Mouse (Mus musculus) cerebellum, adult 18-20 months (tissue): Measurements from ENCODE around the gene Mief1.
A peak's percentile ranks its signal among the peaks of the same experiment; 100 is the strongest.

Source experiments
- DNase-seq, 2 experiments: peaks; one replicate each; pipeline ENCODE4 v3.0.0; 2021

The Mief1 gene

GRCm38 (mm10) chr15:80233733-80234509 lies at the start of gene Mief1:
Gene Mief1 (plus strand): TSS chr15:80234018.
- peak; percentile 98 for DNase-seq

GRCm38 (mm10) chr15:80188927-80189326 lies 44.9 kb upstream of the Mief1 start:
- DNase-seq: no peak

DNA sequence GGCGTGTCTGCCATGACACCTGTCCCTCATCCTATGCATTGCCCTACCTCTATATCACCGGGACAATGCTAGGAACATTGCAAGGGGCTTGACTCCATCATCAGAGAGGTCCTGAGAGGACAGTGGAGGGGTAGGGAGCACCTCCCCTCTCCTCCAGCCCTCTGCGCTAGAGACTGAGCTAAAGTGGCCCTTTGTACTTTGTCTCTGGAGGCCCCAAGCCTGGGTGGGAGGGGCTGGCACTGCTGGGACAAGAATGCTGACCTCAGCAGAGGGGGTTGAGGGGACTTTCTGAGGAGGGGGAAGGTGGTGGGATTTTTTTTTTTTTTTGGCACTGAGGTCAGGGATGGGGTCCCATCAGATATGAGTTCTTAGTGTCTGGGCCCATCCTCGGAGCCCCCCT lies 43.7 kb upstream of the Mief1 start:
- no peak for DNase-seq

- no peak for DNase-seq
Observed at GRCm38 (mm10) chr15:80191585-80192245, 42.1 kb upstream of the Mief1 start.

- DNase-seq: no peak
Observed at GRCm38 (mm10) chr15:80192246-80192585, 41.6 kb upstream of the Mief1 start.

GRCm38 (mm10) chr15:80192847-80193246 lies 41.0 kb upstream of the Mief1 start:
- DNase-seq: no peak

GRCm38 (mm10) chr15:80199556-80199955 lies 34.3 kb upstream of the Mief1 start:
- no peak for DNase-seq

DNA sequence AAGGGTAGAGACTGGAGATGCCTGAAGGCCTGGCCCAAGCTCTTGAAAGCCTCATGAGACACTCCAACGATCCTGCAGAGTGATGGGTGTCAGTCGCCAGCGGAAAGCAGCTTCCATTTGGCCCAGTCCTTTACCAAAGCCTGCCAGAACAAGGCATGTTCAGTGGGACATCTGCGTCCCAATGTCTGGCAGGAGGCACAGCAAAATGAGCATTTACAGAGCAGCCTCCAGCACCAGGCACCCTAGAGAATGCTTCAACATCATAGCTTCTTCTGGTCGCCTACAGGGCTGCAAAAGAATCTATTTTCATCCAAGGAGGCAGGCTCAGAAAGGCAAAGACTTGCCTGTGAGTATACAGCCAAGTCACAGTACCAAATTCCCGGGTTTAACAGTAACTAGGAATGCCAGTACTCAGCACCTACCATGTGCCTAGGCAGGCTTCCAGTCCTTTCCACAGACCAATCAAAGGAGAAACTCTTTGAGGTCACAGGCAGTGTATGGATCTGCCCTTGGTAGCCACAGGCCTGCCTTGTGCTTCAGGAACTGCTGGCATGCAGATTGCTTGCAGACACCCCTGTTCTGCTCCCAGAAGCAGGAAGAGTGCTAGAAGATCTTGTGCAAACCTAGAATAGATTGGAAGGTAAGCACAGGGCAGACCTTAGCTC lies 31.6 kb upstream of the Mief1 start:
- peak in 1 of 2 experiments; percentile 44 for DNase-seq

DNA sequence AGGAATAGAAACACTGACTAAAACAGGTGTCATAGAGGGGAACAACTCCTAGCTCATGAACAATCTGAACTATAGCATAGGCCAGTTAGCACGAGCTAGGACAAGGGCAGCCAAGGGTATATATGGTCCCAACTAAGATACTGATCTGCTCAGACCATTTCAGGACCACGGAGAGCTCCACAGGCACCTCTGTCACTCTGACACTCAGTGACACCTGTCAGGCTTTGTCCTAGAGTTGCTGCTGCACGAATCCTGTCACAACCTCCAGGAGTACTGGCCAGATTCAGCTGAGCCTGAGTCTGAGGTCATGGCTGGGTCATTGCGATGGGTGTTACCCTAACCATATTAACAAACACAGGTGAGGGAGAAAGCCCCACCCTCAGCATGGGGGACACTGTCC lies 30.4 kb upstream of the Mief1 start:
- no peak for DNase-seq

DNA sequence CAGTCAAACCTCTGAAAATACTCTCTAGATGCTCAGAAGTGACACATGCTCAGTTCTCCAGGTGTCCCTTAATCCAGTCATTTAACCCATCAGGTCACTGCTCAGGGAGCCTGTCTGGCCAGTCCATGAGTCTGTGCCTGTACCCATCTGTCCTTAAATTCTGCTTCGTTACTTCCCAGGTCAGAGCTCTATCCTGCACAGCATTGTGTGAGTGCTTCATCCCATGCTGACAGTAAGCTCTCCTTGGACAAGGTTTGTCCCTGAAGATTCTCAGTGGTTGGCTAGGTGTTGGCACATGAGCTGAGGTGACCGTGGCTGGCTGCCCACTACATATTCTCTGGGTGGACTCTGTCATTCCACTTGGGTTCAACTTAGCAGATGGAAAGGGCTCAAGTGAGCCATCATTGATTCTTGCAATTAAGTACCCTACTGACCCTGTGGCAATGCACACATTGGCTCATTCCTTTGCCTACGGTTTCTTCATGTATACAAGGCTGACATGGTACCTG lies 27.7 kb upstream of the Mief1 start:
- peak in 1 of 2 experiments; percentile 36 for DNase-seq

- DNase-seq: no peak
Observed at GRCm38 (mm10) chr15:80208446-80208845, 25.4 kb upstream of the Mief1 start.

DNA sequence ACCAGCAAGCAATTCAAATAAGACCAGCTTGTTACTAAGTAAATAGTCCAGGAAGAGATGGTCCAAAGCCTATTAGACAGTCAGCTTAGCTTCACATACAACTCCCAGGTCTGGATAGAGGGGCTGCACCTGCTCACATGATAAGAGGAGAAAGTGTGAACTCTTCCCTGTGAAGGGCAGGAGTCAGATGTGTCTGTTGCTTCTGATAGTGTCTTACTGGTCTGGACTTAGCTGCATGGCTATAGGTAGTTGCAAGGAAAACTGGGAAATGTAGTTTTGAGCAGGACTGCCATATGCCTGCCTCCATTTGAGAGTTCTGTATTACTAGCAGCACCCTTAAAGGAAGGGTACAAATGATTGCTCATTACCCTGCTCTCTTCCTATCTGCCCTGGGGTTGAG lies 20.1 kb upstream of the Mief1 start:
- DNase-seq: no peak

- DNase-seq: peak; percentile 53 to 59
Observed at GRCm38 (mm10) chr15:80215716-80216479, 17.9 kb upstream of the Mief1 start.

GRCm38 (mm10) chr15:80216480-80216820 lies 17.4 kb upstream of the Mief1 start:
- DNase-seq: no peak

GRCm38 (mm10) chr15:80217476-80217875 lies 16.3 kb upstream of the Mief1 start:
- DNase-seq: no peak

DNA sequence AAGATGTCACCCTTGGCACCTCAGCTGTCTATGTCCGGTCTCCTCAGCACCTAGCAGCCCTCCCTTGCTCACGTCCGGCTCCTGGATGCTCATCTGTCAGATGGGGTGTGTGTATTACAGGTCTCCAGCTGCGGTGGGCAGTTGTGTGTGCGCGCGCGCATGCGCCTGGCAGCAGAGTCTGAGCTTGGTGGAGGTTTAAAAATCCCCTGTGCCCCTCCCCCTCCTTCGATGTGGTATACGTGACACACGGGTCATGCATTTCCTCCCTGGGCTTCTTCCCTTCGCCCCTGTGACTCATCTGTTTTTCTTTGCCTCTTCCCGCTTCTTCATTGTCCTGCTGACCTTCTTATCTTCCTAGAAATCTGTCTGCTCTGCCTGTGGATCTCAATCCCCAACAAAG lies 14.6 kb upstream of the Mief1 start:
- no peak for DNase-seq

- DNase-seq: no peak
Observed at GRCm38 (mm10) chr15:80219705-80220657, 13.8 kb upstream of the Mief1 start.

DNA sequence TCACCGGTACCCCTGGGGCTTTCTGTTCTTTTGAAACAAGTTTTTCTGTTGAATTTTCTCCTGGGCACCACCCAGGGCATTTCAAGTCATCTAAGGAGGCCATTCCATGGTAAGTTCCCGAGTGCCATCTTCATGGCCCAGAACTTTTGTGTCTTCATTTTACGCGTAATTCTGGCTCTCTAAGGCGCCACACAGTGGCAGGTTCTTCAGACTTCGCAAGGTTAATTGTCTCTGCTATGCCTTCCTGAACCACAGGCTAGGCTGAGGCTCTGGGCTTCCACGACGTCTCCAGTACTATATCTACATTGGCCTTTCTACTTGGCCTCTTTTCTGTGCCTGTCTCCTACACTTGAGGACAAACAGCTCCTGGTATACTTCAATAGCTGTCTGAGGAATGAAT lies 12.8 kb upstream of the Mief1 start:
- no peak for DNase-seq

GRCm38 (mm10) chr15:80223751-80224150 lies 10.1 kb upstream of the Mief1 start:
- no peak for DNase-seq

DNA sequence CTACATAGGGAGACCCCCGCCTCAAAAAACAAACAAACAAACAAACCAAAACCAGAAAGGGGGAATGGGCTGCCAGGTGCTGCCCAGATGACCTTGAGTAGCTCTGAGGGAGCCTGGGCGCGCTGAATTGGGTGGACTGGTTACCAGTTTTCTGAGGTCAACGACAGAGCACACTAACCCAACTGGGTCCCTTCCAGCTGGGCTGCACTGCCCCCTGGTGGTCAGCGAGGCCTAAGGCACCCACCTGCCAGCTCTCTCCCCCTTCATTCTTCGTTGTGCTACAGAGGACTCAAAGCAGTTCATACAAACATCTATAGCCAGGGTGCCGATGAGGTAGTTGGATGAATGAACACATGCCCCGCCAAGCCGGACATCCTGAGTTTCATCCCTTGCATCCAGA lies 8.6 kb upstream of the Mief1 start:
- DNase-seq: peak; percentile 74 to 81

GRCm38 (mm10) chr15:80225796-80226195 lies 8.0 kb upstream of the Mief1 start:
- peak; percentile 61 to 64 for DNase-seq
